Mouse (Mus musculus) bone marrow, adult 2 months (tissue): Measurements from ENCODE around the gene Tmem151b. TPM values are rescaled to one million over a fixed set of nuclear protein-coding genes. Genes with fewer than 3 reads are reported as not detected.
A peak's percentile ranks its signal among the peaks of the same experiment; 100 is the strongest.

Experiments used
- H3K27ac ChIP-seq: fragments of 200-500 bp; 2 replicates; pipeline ENCODE4 v1.5.1; 2012; ENCODE audit warnings: low read depth, mild to moderate bottlenecking, control low read depth, inconsistent platforms, low read length; ENCODE audit not compliant: control insufficient read depth, poor library complexity, insufficient read depth
- H3K4me1 ChIP-seq: fragments of 200-500 bp; 2 replicates; pipeline ENCODE4 v1.6.1; 2011; ENCODE audit warnings: low read length; ENCODE audit not compliant: control insufficient read depth, insufficient read depth
- H3K4me3 ChIP-seq: fragments of 200-500 bp; replicated peaks from 2 replicates; pipeline ENCODE3; 2011; ENCODE audit warnings: mild to moderate bottlenecking, low read depth, low read length, control low read depth; ENCODE audit not compliant: control insufficient read depth
- CTCF ChIP-seq: fragments of 200-500 bp; IDR thresholded peaks from 2 replicates; pipeline ENCODE4 v1.5.1; 2011; ENCODE audit warnings: low read length, control low read depth; ENCODE audit not compliant: control insufficient read depth, insufficient read depth
- POLR2A ChIP-seq: fragments of 200-500 bp; IDR thresholded peaks from 2 replicates; pipeline ENCODE4 v1.6.1; 2011; ENCODE audit warnings: low read depth, mild to moderate bottlenecking, control low read depth, low read length, borderline replicate concordance; ENCODE audit not compliant: control insufficient read depth
- WGBS: fragments of 180-500 bp; shearing (Covaris S2); methylation state at CpG from one replicate; pipeline ENCODE4 v1.1.7; 2018; 5-methylcytosine and 5-hydroxymethylcytosine counted together
- polyA plus RNA-seq: library from polyadenylated mRNA; stranded (reverse); fragments of >200 nt; gene quantifications from 2 replicates; pipeline ENCODE4 v1.2.4, GENCODE M21; 2011; ENCODE audit warnings: low replicate concordance; ENCODE audit not compliant: missing spikeins, insufficient read depth, insufficient read length

Tmem151b gene
- polyA plus RNA-seq, 1 experiment, result 4.3 TPM

DNA sequence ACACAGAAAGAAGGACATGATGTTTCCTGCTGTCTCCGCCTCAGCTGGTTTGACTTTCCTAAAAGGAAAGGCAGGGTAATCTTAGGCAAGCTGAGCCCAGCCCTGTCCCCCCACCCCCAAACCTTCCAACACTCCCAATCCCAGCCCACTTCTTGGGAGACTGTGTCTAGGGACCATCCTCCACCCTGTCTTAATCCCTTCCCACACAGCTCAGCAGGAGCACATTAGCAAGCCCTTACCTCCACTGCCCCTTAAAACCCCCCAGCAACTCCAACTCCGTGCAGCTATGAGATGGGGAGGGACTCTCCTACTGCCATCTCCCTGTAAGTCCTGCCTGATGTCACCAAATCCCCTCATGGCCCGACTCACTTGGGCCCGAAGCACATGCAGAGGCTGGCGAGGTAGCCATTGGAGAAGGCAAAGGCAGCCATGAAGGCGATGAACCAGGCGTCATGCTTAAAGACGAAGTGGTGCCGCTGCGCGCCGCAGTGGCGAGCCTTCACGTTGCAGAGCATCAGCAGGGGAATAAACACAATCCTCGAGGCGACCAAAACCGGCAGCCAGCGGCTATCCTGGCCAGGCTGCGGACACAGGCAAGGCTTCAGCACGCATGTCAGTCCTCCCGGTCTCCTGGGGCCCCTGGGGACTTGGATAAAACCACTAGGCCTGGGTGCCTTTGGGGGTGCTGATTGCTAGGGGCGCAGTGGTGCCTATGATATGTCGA, 36.4 kb upstream of the Tmem151b start:
- peaks cover 14% of the 10 kb centered on the region for H3K4me1 ChIP-seq
- 90% methylated on average over 23 of the region's 23 CpGs for WGBS
- no peak overlapping the region for H3K4me3 ChIP-seq
- H3K27ac ChIP-seq, result peak overlapping the region; percentile 38
- TF ChIP-seq CTCF, result no peak
- TF ChIP-seq POLR2A, result no peak; the same call in 1 of the 2 replicates

DNA sequence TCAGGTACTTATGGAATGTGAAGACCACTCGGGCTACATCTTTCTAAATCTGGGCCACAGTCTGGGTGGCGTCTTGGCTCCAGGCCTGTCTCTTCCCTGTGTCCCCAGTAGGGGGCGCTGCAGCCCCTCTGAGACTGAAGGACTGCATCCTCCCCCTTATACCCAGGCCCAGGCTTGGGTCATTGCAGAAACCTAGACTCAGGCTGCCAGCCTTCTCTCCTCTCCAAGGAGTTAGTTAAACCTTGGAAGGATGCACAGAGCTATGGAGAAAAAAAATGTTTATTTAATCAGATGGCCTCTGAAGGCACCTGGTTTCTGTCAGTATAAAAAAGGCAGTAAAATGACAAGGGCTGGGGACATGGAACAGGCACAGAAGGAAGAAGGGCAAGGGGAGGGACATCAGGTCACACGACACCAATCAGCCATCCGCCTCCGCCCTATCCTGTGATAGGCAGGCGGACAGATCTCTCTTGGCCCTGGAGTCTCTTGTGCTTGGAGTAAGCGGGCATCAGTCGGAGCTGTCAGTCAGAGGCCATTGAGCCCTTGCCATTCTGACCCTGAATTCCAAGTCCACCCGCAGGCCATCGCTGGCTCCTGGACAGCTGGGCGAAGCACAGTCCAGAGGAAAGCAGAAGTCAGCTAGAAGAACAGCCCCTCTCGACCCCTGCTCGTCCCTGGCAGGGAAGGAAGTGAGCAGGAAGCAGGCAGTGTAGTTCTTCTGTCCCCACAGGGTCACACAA, 35.6 kb upstream of the Tmem151b start:
- TF ChIP-seq CTCF (peak; percentile 86), POLR2A (0 out of 2 replicates have a peak, but pooled peaks have one; percentile 33)
- Histone ChIP-seq H3K27ac (peak overlapping the region; percentile 83), H3K4me1 (peaks cover 16% of the 10 kb centered on the region), H3K4me3 (peak overlapping the region; percentile 8)
- WGBS, result 32% methylated on average over 14 of the region's 14 CpGs

DNA sequence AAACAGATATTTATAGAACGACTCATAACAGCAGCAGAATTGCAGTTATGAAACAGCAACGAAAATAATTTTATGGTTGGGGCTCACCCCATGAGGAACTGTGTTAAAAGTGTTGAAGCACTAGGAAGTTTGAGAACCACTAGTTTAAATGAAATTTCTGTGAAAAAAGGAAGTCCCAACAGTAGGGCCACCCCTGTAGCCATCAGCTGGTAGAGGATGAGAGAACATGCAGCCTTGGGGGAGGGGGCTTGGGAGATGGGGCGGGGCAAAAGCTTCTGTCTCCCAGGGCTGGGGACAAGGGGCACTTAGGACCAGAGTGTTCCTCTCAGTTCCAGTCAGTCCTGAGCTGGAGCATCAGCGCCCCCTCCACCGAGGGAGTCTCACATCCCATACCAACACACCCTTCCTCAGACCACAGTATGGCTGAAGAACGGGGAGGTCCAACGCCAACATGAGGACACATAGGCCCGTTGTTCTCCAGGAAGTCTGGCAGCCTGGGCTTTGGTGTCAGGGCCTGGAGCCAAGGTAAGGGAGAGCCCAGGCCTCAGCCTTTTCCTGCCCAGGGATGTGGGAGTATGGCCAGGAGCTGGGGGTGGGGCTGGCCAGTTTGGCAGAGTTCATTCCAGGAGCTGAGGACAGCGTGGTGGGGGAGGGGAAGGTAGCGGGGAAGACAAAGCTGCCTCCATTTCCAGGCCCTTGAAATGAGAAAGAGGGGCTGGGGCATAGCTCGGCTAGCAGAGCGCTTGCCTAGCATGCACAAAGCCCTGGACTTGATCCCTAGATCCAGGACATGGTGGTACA, 34.8 kb upstream of the Tmem151b start:
- 30% methylated on average over 12 of the region's 12 CpGs for WGBS
- H3K4me1 ChIP-seq, result peaks cover 18% of the 10 kb centered on the region
- H3K27ac ChIP-seq, result peak overlapping the region; percentile 83
- TF ChIP-seq POLR2A (no peak), CTCF (no peak; the same call in 1 of the 2 replicates)
- peak overlapping the region; percentile 46 for H3K4me3 ChIP-seq

DNA sequence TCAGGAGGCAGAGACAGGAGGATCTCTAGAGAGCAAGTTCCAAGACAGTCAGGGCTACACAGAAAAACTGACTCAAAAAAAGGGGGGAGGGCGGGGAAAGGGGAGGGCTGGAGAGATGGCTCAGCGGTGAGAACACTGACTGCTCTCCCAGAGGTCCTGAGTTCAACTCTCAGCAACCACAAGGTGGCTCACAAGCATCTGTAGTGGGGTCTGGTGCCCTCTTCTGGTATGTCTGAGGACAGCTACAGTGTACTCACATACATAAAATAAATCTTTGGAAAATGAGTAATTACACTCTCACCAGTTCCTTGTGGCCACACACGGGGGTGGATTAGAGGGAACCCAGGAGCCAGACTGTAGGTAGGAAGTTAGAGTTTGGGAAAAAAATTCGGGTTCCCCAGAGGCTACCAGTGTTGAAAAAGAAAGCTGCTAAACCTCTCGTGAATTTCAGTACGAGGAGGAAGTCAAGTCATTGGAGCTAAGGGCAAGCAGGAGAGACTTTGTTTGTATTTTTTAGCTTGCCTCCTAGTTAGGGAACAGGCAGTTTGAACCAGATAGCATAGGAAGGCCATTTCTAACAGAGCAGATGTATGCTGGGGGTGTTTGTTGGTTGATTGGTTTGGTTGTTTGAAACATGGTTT, 33.4 kb upstream of the Tmem151b start:
- TF ChIP-seq CTCF (peak; percentile 68), POLR2A (no peak)
- peak overlapping the region; percentile 54; the same call in 1 of the 2 replicates for H3K27ac ChIP-seq
- H3K4me3 ChIP-seq, result peak overlapping the region; percentile 29
- H3K4me1 ChIP-seq, result peaks cover 18% of the 10 kb centered on the region
- WGBS, result 17% methylated on average over 6 of the region's 6 CpGs

DNA sequence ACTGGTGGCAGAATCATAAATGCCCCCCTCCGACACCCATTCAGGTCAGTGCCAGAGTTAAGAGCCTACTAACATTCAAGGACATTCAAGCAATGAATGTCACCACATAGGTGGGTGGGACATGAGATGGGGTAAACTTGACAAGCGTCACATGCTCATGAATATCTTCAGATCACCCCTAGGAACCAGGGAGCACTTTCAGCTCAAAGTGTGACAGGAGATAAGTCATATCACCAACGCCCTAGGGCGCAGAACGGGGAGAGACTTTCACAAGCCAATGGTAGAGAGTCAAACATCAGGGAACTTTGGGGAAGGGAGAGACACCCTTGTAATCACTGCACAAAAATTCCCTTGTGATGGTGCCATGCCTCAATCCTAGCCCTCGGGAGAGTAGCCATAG, 32.7 kb upstream of the Tmem151b start:
- TF ChIP-seq POLR2A (no peak), CTCF (no peak)
- 56% methylated on average over 6 of the region's 6 CpGs for WGBS
- H3K4me3 ChIP-seq, result no peak overlapping the region
- peaks cover 18% of the 10 kb centered on the region for H3K4me1 ChIP-seq
- H3K27ac ChIP-seq, result peak overlapping the region; percentile 42

DNA sequence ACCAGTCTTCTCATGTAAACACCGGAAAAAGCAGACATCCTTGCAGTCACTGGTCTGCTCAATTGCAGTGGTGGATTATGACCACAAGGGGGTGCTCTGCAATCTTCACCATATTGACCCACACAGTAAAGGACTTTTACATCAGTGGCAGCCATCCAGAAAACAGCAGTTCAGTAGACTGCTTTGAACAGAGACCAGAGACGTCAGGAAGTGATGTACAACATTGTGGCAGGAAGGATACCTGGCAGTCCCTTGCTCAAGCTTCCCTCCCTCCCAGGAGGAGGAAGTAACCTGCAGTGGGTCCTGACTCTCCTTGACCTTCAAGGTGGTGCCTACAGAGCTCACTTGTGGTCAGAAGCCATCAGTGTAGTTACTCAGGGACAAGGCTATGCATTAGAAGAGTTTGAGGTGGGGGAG, 32.1 kb upstream of the Tmem151b start:
- no peak for TF ChIP-seq POLR2A
- TF ChIP-seq CTCF, result peak; percentile 51; the same call in 1 of the 2 replicates
- WGBS, result 5% methylated on average over 2 of the region's 2 CpGs
- Histone ChIP-seq H3K27ac (peak overlapping the region; percentile 18; the same call in 1 of the 2 replicates), H3K4me1 (peaks cover 18% of the 10 kb centered on the region), H3K4me3 (no peak overlapping the region)

DNA sequence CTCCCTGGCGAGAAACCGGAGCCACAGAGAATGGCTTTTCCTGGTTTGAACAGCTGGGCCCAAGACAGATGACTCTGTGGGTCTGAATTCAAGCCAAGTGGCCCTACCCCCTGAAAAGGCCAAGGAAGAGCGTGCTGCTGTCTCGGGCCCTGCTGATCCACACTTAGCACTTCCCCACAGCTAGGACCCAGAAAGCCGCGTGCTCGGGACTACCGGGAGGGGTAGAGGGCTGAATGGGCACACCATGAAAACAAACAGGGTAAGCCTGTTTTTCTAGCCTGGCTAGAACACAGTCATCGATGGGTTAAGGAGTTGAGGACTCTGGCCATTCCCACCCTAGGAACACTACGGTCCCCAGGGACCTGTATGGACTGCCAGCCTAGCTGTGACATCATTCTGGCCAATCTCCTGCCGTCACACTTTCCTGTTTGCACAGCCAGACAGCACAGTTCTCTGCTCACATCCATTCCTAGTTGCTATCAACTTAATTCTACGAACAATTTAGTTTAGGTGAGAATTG, 31.5 kb upstream of the Tmem151b start:
- Histone ChIP-seq H3K27ac (peak overlapping the region; percentile 50), H3K4me1 (peaks cover 18% of the 10 kb centered on the region), H3K4me3 (no peak overlapping the region)
- 41% methylated on average over 12 of the region's 12 CpGs for WGBS
- TF ChIP-seq CTCF (no peak), POLR2A (no peak)
